Mouse (Mus musculus) hindbrain, embryonic 15.5 days (tissue): ENCODE data around the gene Spsb2. TPM values are rescaled to one million over a fixed set of nuclear protein-coding genes. Genes with fewer than 3 reads are reported as not detected.
A peak's percentile ranks its signal among the peaks of the same experiment; 100 is the strongest.

Experiments
- ATAC-seq: fragments of 200-750 bp; cut with Nextera tagmentation; 2 replicates; pipeline ENCODE4 v1.8.0; 2017; ENCODE audit warnings: low read depth, moderate number of reproducible peaks, moderate TSS enrichment; ENCODE audit not compliant: low FRiP score
- H3K27ac ChIP-seq: fragments of 300-500 bp; sonication (generic); replicated peaks from 2 replicates; pipeline ENCODE4 v1.5.1; 2015; ENCODE audit warnings: mild to moderate bottlenecking, inconsistent platforms
- H3K27me3 ChIP-seq: fragments of 300-500 bp; sonication (generic); 2 replicates; pipeline ENCODE4 v1.6.1; 2015; ENCODE audit warnings: control low read depth, inconsistent platforms
- H3K36me3 ChIP-seq: fragments of 300-500 bp; sonication (generic); 2 replicates; pipeline ENCODE4 v1.6.1; 2015; ENCODE audit warnings: control low read depth, inconsistent platforms
- H3K4me1 ChIP-seq: fragments of 300-500 bp; sonication (generic); replicated peaks from 2 replicates; pipeline ENCODE4 v1.6.1; 2015; ENCODE audit warnings: control low read depth, inconsistent platforms
- H3K4me2 ChIP-seq: fragments of 300-500 bp; sonication (generic); 2 replicates; pipeline ENCODE4 v1.6.1; 2015; ENCODE audit warnings: moderate library complexity, mild to moderate bottlenecking, inconsistent platforms
- H3K4me3 ChIP-seq: fragments of 300-500 bp; sonication (generic); 2 replicates; pipeline ENCODE4 v1.5.1; 2015; ENCODE audit warnings: mild to moderate bottlenecking, inconsistent platforms
- H3K9ac ChIP-seq: fragments of 300-500 bp; sonication (generic); 2 replicates; pipeline ENCODE4 v1.6.1; 2015; ENCODE audit warnings: inconsistent platforms
- H3K9me3 ChIP-seq: fragments of 300-500 bp; sonication (generic); 2 replicates; pipeline ENCODE4 v1.6.1; 2016; ENCODE audit warnings: control low read depth, inconsistent platforms
- WGBS: fragments of 180-500 bp; shearing (Covaris S2); methylation state at CpG from one replicate; pipeline ENCODE4 v1.1.7; 2015; 5-methylcytosine and 5-hydroxymethylcytosine counted together
- polyA plus RNA-seq: library from polyadenylated mRNA; unstranded; fragments of >200 nt; fragmentation: Nextera tagmentation; extraction: Ambion mirVana; gene quantifications from 2 replicates; pipeline ENCODE4 v1.2.1, GENCODE M21; 2015

Spsb2 gene
- 9.0 and 9.3 TPM in 2 replicates for polyA plus RNA-seq

GRCm38 (mm10) chr6:124808358-124809012 is at the start of gene Spsb2:
TSS of gene Spsb2 (plus strand) at chr6:124808661.
- ATAC-seq = peak; percentile 17; the same call in 1 of the 2 replicates
- H3K9me3 ChIP-seq = no peaks in the 10 kb centered on the region
- peak within 1 kb of the TSS; percentile 48 for H3K9ac ChIP-seq
- peak within 1 kb of the TSS; percentile 85 for H3K4me2 ChIP-seq
- H3K27ac ChIP-seq = peak within 1 kb of the TSS; percentile 76
- peaks cover 59% of the 10 kb centered on the region for H3K4me1 ChIP-seq
- H3K27me3 ChIP-seq = no peaks in the 10 kb centered on the region
- 5% methylated on average over 29 of the region's 29 CpGs for WGBS
- H3K36me3 ChIP-seq = peaks cover 8% of the 10 kb centered on the region; the same call in 1 of the 2 replicates
- peak within 1 kb of the TSS; percentile 46 for H3K4me3 ChIP-seq

DNA sequence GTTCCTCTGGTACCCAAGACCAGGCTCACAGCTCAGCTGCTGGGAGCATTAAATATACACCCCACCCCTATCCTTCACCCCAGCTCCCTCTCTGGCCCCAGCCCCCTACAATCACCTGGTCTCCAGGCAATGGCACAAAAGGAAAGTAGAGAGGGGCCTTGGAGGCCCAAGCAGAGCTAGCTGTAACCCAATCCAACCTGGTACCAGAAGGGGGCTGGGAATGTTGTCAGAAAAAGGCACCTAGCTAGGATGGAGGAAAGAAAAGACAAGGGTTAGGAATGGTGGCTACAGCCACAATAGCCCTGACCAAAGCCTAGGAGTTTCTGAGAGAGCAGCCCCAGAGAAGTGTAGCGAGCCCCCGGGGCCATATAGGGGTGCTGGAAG is 49.6 kb upstream of the Spsb2 start:
- H3K4me3 ChIP-seq = no peak overlapping the region
- H3K27me3 ChIP-seq = no peaks in the 10 kb centered on the region
- no peak for ATAC-seq
- peak overlapping the region; percentile 24; the same call in 1 of the 2 replicates for H3K9ac ChIP-seq
- no peaks in the 10 kb centered on the region for H3K36me3 ChIP-seq
- H3K27ac ChIP-seq = peak overlapping the region; percentile 98
- WGBS = 43% methylated on average over 2 of the region's 2 CpGs
- peak overlapping the region; percentile 88 for H3K4me2 ChIP-seq
- H3K9me3 ChIP-seq = no peaks in the 10 kb centered on the region
- peaks cover 43% of the 10 kb centered on the region for H3K4me1 ChIP-seq

DNA sequence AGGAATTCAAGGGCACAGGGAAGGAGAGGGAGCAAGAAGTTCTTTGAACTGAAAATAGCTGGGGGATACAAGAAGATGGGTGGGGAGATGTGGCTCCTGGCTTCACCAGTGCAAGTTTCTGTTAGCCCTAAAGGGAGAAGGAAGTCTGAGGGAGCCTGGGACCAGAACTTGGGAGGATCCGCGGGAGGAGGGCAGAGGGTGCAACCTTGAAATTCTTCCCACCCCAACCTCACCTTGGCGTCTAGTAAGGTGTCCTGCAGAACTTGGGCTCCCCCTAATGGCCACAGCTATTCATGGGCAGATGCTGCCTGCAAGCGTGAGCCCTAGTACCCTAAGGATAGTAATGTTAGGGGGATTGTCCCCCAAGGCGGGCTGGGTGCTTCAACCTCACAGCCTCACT is 49.2 kb upstream of the Spsb2 start:
- Histone ChIP-seq H3K27ac (peak overlapping the region; percentile 98), H3K4me2 (peak overlapping the region; percentile 88; the same call in 1 of the 2 replicates), H3K4me1 (peaks cover 39% of the 10 kb centered on the region), H3K27me3 (no peaks in the 10 kb centered on the region), H3K9me3 (no peaks in the 10 kb centered on the region), H3K9ac (no peak overlapping the region), H3K4me3 (no peak overlapping the region), H3K36me3 (no peaks in the 10 kb centered on the region)
- 1% methylated on average over 5 of the region's 5 CpGs for WGBS
- ATAC-seq = no peak

- H3K9ac ChIP-seq = no peak overlapping the region
- no peak overlapping the region for H3K27ac ChIP-seq
- H3K4me1 ChIP-seq = peaks cover 34% of the 10 kb centered on the region
- no peaks in the 10 kb centered on the region for H3K9me3 ChIP-seq
- H3K4me3 ChIP-seq = no peak overlapping the region
- H3K4me2 ChIP-seq = no peak overlapping the region
- no peaks in the 10 kb centered on the region for H3K36me3 ChIP-seq
- 82% methylated on average over 7 of the region's 7 CpGs for WGBS
- no peaks in the 10 kb centered on the region for H3K27me3 ChIP-seq
- ATAC-seq = no peak
These were observed 42.5 kb upstream of the Spsb2 start for GRCm38 (mm10) chr6:124765951-124766350.

- WGBS = 31% methylated on average over 4 of the region's 4 CpGs
- peaks cover 34% of the 10 kb centered on the region for H3K4me1 ChIP-seq
- H3K4me2 ChIP-seq = peak overlapping the region; percentile 80
- H3K9me3 ChIP-seq = no peaks in the 10 kb centered on the region
- no peaks in the 10 kb centered on the region for H3K27me3 ChIP-seq
- H3K27ac ChIP-seq = peak overlapping the region; percentile 81; the same call in 1 of the 2 replicates
- H3K4me3 ChIP-seq = peak overlapping the region; percentile 62
- no peaks in the 10 kb centered on the region for H3K36me3 ChIP-seq
- ATAC-seq = no peak
- H3K9ac ChIP-seq = 0 out of 2 replicates have a peak overlapping the region, but pooled peaks have one; percentile 78
These were observed 40.9 kb upstream of the Spsb2 start for GRCm38 (mm10) chr6:124767536-124767919.

DNA sequence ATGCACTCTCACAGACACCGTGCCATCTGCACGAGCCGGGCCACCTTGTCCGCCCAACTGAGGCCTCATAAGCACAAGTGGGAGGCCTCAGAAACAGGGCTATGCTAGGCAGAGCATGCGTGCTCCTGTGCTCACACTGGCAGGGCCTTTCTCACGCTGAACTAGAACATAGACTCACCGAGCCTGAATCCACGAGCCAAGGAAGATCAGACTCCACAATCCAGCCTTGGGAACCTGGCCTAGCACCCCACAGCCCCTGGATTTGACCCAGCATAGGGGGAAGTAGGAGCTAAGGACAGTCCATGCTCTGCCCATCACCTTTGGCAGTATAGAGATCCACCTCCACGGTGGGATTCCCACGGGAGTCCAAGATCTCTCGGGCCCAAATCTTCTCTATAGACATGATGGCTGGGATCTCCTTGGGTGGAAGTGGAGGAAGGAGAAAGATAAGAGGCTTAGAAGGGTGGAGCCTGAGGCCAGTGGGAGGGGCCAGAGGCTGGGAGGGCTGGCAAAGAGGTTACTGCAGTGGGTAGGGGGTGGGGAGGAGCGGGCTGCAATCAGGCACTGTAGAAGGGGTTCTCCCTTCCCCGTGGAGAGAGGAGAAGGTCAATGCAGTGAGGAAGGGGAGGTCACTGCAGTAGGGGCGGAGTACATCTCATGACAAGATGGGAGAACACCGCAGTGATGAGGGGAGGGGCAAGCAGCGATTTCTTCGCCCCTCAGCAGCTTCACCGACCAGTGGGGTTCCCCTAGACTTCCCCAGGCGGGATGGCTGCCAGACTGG is 40.3 kb upstream of the Spsb2 start:
- peak overlapping the region; percentile 81 for H3K27ac ChIP-seq
- H3K36me3 ChIP-seq = no peaks in the 10 kb centered on the region
- peak overlapping the region; percentile 78 for H3K9ac ChIP-seq
- peaks cover 34% of the 10 kb centered on the region for H3K4me1 ChIP-seq
- no peaks in the 10 kb centered on the region for H3K27me3 ChIP-seq
- H3K4me3 ChIP-seq = peak overlapping the region; percentile 62
- 20% methylated on average over 19 of the region's 19 CpGs for WGBS
- H3K4me2 ChIP-seq = peak overlapping the region; percentile 80
- no peaks in the 10 kb centered on the region for H3K9me3 ChIP-seq
- ATAC-seq = peak; percentile 55

DNA sequence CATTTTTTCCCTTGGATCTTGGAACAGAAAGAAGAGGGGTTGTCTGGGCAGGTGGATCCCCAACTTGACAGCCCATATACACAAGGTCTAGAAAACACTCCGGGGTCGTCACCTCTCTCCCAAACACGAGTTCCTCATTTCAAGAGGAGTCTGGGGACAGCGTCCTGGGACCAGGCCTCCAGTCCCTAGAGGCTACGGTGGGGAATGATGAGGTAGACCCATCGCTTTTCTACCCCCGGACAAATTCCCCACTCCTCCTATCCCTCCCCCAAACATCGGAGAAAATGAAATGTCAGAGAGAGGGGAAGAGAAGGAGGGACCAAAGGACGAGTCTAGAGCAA is 39.8 kb upstream of the Spsb2 start:
- 4% methylated on average over 9 of the region's 9 CpGs for WGBS
- Histone ChIP-seq H3K4me2 (peak overlapping the region; percentile 80), H3K4me1 (peaks cover 34% of the 10 kb centered on the region), H3K9me3 (no peaks in the 10 kb centered on the region), H3K36me3 (no peaks in the 10 kb centered on the region), H3K27ac (peak overlapping the region; percentile 81), H3K27me3 (no peaks in the 10 kb centered on the region), H3K9ac (peak overlapping the region; percentile 78), H3K4me3 (peak overlapping the region; percentile 62)
- ATAC-seq = peak; percentile 36

DNA sequence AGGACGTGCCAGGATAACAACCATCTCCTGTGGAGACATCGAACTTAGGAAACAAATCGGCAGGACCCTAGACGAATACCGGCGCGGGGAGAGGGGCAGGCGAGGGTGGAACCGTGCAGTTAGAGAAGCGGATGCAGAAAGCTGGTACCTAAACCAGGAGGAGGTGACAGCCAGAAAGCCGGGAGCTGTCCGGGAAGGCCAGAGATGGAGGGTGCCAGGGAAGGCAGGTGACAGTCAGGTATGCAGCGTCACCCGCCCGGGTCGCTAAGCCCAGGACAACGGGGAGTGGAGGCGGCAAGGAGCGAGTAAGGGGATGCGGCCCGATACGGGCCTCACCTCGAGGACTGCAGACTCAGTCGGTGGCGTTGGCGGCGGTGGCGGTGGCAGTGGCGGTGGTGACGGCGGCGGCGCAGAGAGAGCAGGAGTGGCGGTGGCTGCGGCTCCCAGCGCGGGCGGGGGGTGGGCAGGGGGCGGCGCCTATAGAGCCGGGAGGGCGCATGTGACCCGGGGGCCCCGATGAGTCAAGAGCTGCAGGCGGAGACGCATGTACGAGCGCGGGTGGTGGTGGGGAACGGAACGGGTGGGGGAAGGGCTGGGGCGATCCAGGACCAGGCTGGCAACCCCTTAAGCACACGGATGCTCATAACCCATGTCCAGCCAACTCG is 39.2 kb upstream of the Spsb2 start, which contains the start of gene Eno2:
Gene Eno2, minus strand, starts transcription at position 573 of the 665 bp plus-strand sequence.
- H3K4me3 ChIP-seq = peak within 1 kb of the TSS; percentile 62
- ATAC-seq = peak; percentile 84
- H3K36me3 ChIP-seq = no peaks in the 10 kb centered on the region
- H3K4me1 ChIP-seq = peaks cover 34% of the 10 kb centered on the region
- H3K9me3 ChIP-seq = no peaks in the 10 kb centered on the region
- under 1% methylated on average over 51 of the region's 54 CpGs for WGBS
- peak within 1 kb of the TSS; percentile 78 for H3K9ac ChIP-seq
- no peaks in the 10 kb centered on the region for H3K27me3 ChIP-seq
- H3K27ac ChIP-seq = peak within 1 kb of the TSS; percentile 81
- peak within 1 kb of the TSS; percentile 80 for H3K4me2 ChIP-seq

DNA sequence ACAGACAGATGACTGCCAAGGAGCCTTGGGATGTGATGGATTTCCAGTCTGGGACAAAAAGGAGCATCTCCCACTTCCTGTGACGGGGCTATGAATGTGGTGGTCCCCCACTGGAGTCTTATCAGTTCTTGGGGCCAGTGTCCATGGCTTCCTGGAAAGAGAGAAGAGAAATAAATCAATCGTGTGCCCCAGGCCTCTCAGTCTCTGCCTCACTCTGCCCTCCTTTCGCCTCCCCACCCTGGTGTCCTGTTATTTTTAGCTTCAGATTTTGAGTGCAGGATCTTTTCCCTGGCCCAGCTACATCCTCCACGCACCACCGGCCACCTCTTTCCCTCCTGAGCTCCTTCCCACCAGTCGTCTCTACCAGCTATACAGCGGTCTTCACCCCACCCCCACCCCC is 38.4 kb upstream of the Spsb2 start:
- Histone ChIP-seq H3K4me3 (peak overlapping the region; percentile 62), H3K36me3 (no peaks in the 10 kb centered on the region), H3K9ac (peak overlapping the region; percentile 78), H3K27me3 (no peaks in the 10 kb centered on the region), H3K4me2 (peak overlapping the region; percentile 80), H3K4me1 (peaks cover 34% of the 10 kb centered on the region), H3K27ac (peak overlapping the region; percentile 81; the same call in 1 of the 2 replicates), H3K9me3 (no peaks in the 10 kb centered on the region)
- ATAC-seq = no peak
- 67% methylated on average over 7 of the region's 7 CpGs for WGBS

DNA sequence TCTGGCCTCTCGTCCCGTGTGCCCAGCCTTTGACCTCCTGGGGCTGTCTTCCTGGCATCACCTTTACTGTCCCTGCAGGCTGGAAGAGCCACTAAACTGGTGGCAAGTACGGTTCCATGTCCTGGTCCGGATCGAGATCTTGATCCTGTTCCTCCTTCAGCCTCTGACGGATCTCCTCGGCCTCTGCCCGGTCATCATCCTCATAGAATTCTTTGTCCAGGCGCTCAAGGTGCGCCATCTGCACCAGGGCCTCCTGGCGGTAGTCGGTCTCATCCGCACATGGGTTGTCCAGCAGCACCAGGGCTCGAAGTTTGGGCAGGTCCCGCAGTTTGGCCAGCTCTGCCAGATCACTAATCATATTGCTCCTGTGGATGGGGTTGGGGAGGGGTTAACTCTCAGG is 38.0 kb upstream of the Spsb2 start:
- H3K4me2 ChIP-seq = no peak overlapping the region
- H3K4me1 ChIP-seq = peaks cover 34% of the 10 kb centered on the region
- no peak overlapping the region for H3K27ac ChIP-seq
- no peaks in the 10 kb centered on the region for H3K9me3 ChIP-seq
- 89% methylated on average over 15 of the region's 15 CpGs for WGBS
- no peak for ATAC-seq
- H3K9ac ChIP-seq = no peak overlapping the region
- no peaks in the 10 kb centered on the region for H3K27me3 ChIP-seq
- H3K36me3 ChIP-seq = no peaks in the 10 kb centered on the region
- H3K4me3 ChIP-seq = no peak overlapping the region

DNA sequence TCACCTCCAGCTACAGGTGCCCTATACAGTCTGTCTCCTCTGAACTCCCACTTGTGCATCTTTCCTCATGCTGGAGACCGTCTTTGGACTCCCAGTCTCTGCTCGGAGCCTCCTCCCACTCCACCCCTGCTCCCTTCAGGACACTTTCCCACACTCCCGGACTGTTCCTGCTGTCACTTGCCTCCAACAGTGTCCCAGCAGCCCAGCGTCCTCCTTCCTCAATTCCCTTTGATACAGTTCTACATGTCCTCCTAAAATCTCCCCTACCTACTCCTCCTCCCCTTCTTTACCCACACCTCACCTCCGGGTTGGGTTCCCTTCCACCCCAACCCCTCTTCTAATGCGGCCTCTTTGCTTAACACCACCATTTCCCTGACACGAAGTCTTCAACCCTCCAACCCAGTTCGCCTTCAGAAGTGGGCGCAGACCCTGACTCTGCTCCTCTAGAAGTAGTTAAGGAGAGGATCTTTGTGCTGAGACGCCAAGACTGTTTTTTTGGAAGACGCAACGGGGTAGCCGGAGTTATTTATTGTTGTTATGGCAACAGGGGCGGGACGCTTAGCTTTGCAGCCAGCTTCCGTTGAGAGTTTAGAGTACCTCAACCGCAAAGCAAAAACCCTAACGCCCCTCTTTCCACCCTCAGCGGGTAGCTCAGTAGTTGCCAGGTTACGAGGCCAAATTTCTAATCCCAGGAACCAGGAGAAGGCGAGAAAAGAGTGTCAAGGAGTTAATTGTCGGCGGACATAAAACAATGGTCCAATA is 29.1 kb upstream of the Spsb2 start, which contains the start of gene Lrrc23:
Gene Lrrc23, minus strand, starts transcription at position 506 of the 762 bp plus-strand sequence.
- H3K27ac ChIP-seq = peak within 1 kb of the TSS; percentile 29; the same call in 1 of the 2 replicates
- peak; percentile 60 for ATAC-seq
- H3K4me3 ChIP-seq = peak within 1 kb of the TSS; percentile 38
- H3K27me3 ChIP-seq = no peaks in the 10 kb centered on the region
- peaks cover 11% of the 10 kb centered on the region for H3K4me1 ChIP-seq
- no peaks in the 10 kb centered on the region for H3K9me3 ChIP-seq
- no peaks in the 10 kb centered on the region for H3K36me3 ChIP-seq
- H3K4me2 ChIP-seq = peak within 1 kb of the TSS; percentile 65
- WGBS = 2% methylated on average over 23 of the region's 23 CpGs
- peak within 1 kb of the TSS; percentile 23 for H3K9ac ChIP-seq
